16 mouse cellular contexts compared by ENCODE assay signal in genomic region chr17:67272928-67273327, GRCm38 (mm10).
A peak's percentile ranks its signal among the peaks of the same experiment; 100 is the strongest.
DNase-seq lines count a peak whose midpoint lies in the region.
"Had no signal": no experiment of that assay in that cellular context is flagged by ENCODE, and none has a peak within 500 bp of the region (broad histone marks: within the 10 kb centered on the region; RNA-seq: fewer than 3 reads in every experiment).

No protein-coding gene starts in this region.

- DNase-seq in gastrocnemius, postnatal 25 days: peak; percentile 30
- DNase-seq in gastrocnemius, postnatal 4 days (ENCODE audit: low spot score in 2 of 2): no peak
- peak; percentile 2 for DNase-seq in 3T3-L1 (ENCODE audit: low read depth, low spot score)
- peak; percentile 72 for DNase-seq in NIH3T3 (ENCODE audit: low read depth)
- peak; percentile 39 to 50 for DNase-seq in heart, postnatal 14 days
- DNase-seq in neural tube, embryonic 10.5 days (ENCODE audit: extremely low spot score, low spot score): no peak
- no peak for DNase-seq in spleen, postnatal 14 days (ENCODE audit: low spot score in 2 of 2)
- no peak for DNase-seq in right cerebral cortex, postnatal 4 days
- DNase-seq: cerebellum, adult 2 months; cerebellum, postnatal 14 days; kidney, adult 11 months; kidney, postnatal 14 days; layer of hippocampus, adult 9-11 months; lung, embryonic 14.5 days; lung, postnatal 36 days; right cerebral cortex, adult 18-20 months had no signal

- intact Hi-C loops in heart, postnatal 14 days (cut with DNase I): no loop called here

Comparison
In these comparisons a context has a peak if more than half of its experiments do, and no peak if none do; other contexts are left out.
1. DNase-seq: peak in gastrocnemius, postnatal 25 days (single experiment), 3T3-L1 (single experiment), NIH3T3 (single experiment) and heart, postnatal 14 days (2 of 2); none in gastrocnemius, postnatal 4 days (0 of 2), neural tube, embryonic 10.5 days (single experiment), spleen, postnatal 14 days (0 of 2) and right cerebral cortex, postnatal 4 days (single experiment).